Mouse (Mus musculus) liver, adult 2 months (tissue): ENCODE results near the gene Rasip1.

Experiments used
- CTCF ChIP-seq: fragments of 200-500 bp; IDR thresholded peaks from 2 replicates; pipeline ENCODE4 v1.5.1; 2011; ENCODE audit warnings: low read depth, low read length, control low read depth
- POLR2A ChIP-seq: fragments of 200-500 bp; IDR thresholded peaks from 2 replicates; pipeline ENCODE4 v1.6.1; 2011; ENCODE audit warnings: low read length, control low read depth; ENCODE audit not compliant: insufficient read depth; ENCODE audit errors: extremely low read depth

- no peak for TF ChIP-seq CTCF
- no peak for TF ChIP-seq POLR2A
These were observed 31.2 kb upstream of the Rasip1 start for GRCm38 (mm10) chr7:45596107-45596506.
